ENCODE assay signal across 8 mouse cellular contexts in genomic region chr11:58008013-58008412, GRCm38 (mm10). TPM values are rescaled to one million over a fixed set of nuclear protein-coding genes. Genes with fewer than 3 reads are reported as not detected.
DNase-seq lines count a peak whose midpoint lies in the region; ATAC-seq and TF ChIP-seq lines count a peak whose summit lies in the region.

No protein-coding gene starts in this region.

- TF ChIP-seq CTCF in layer of hippocampus, adult 2 months (conservative IDR thresholded peaks at IDR 0.05) = no peak
- TF ChIP-seq CTCF in hindbrain, postnatal 0 days (IDR thresholded peaks at IDR 0.05; ENCODE audit: low read depth) = no peak
- TF ChIP-seq CTCF in midbrain, postnatal 0 days (IDR thresholded peaks at IDR 0.05) = no peak

- peak overlapping the region; percentile 64 for H3K4me3 ChIP-seq in layer of hippocampus, adult 2 months
- H3K4me3 ChIP-seq in embryonic facial prominence, embryonic 10.5 days = peak overlapping the region; percentile 99
- H3K4me3 ChIP-seq in hindbrain, postnatal 0 days (ENCODE audit: low read length) = peak overlapping the region; percentile 94
- peak overlapping the region; percentile 96 for H3K4me3 ChIP-seq in midbrain, postnatal 0 days (ENCODE audit: low read depth, low read length)

- peak overlapping the region; percentile 94 for H3K4me2 ChIP-seq in hindbrain, postnatal 0 days (ENCODE audit: low read depth, low read length)
- H3K4me2 ChIP-seq in midbrain, postnatal 0 days (ENCODE audit: low read depth, low read length, poor library complexity, severe bottlenecking) = peak overlapping the region; percentile 91

- H3K4me1 ChIP-seq in embryonic facial prominence, embryonic 10.5 days = peaks cover 28% of the 10 kb centered on the region
- peaks cover 10% of the 10 kb centered on the region for H3K4me1 ChIP-seq in hindbrain, postnatal 0 days (ENCODE audit: insufficient read depth, low read length)
- H3K4me1 ChIP-seq in midbrain, postnatal 0 days (ENCODE audit: insufficient read depth, low read length) = peaks cover 11% of the 10 kb centered on the region; the same call in 1 of the 2 replicates

- H3K9ac ChIP-seq in hindbrain, postnatal 0 days (replicated peaks; ENCODE audit: low read length) = peak overlapping the region; percentile 94
- H3K9ac ChIP-seq in midbrain, postnatal 0 days (replicated peaks; ENCODE audit: low read length, poor library complexity, severe bottlenecking) = peak overlapping the region; percentile 67

- H3K27me3 ChIP-seq in embryonic facial prominence, embryonic 10.5 days (replicated peaks; ENCODE audit: low read depth, poor library complexity, severe bottlenecking) = no peaks in the 10 kb centered on the region
- no peaks in the 10 kb centered on the region for H3K27me3 ChIP-seq in hindbrain, postnatal 0 days (ENCODE audit: insufficient read depth, low read length)
- H3K27me3 ChIP-seq in midbrain, postnatal 0 days (ENCODE audit: insufficient read depth, low read length) = no peaks in the 10 kb centered on the region

- no peaks in the 10 kb centered on the region for H3K36me3 ChIP-seq in embryonic facial prominence, embryonic 10.5 days (replicated peaks)
- H3K36me3 ChIP-seq in hindbrain, postnatal 0 days (ENCODE audit: insufficient read depth, low read length) = no peaks in the 10 kb centered on the region
- no peaks in the 10 kb centered on the region for H3K36me3 ChIP-seq in midbrain, postnatal 0 days (ENCODE audit: insufficient read depth, low read length)

- ATAC-seq in hindbrain, postnatal 0 days = no peak
- ATAC-seq in midbrain, postnatal 0 days (ENCODE audit: low FRiP score) = no peak

- H3K9me3 ChIP-seq in embryonic facial prominence, embryonic 10.5 days = no peaks in the 10 kb centered on the region
- no peaks in the 10 kb centered on the region for H3K9me3 ChIP-seq in hindbrain, postnatal 0 days (ENCODE audit: low read length)
- H3K9me3 ChIP-seq in midbrain, postnatal 0 days (ENCODE audit: low read length) = no peaks in the 10 kb centered on the region

- DNase-seq in layer of hippocampus, adult 2 months (ENCODE audit: low spot score in 2 of 2) = no peak
- DNase-seq in layer of hippocampus, adult 18-20 months (ENCODE audit: low spot score in 2 of 2) = no peak
- DNase-seq in embryonic facial prominence, embryonic 10.5 days (ENCODE audit: low spot score) = no peak
- DNase-seq in hindbrain, postnatal 0 days (ENCODE audit: low spot score) = no peak
- DNase-seq in midbrain, postnatal 0 days (ENCODE audit: low spot score) = no peak
- no peak for DNase-seq in cerebellum, adult 18-20 months
- no peak for DNase-seq in frontal cortex, postnatal 14 days (ENCODE audit: low spot score in 2 of 2)
- no peak for DNase-seq in kidney, adult 11 months

- peak overlapping the region; percentile 98 for H3K27ac ChIP-seq in layer of hippocampus, adult 2 months
- H3K27ac ChIP-seq in embryonic facial prominence, embryonic 10.5 days (replicated peaks) = peak overlapping the region; percentile 89
- peak overlapping the region; percentile 94 for H3K27ac ChIP-seq in hindbrain, postnatal 0 days
- H3K27ac ChIP-seq in midbrain, postnatal 0 days (ENCODE audit: low read depth, low read length) = peak overlapping the region; percentile 89

- WGBS in embryonic facial prominence, embryonic 10.5 days = 20% methylated on average over 5 of the region's 5 CpGs
- 20% methylated on average over 5 of the region's 5 CpGs for WGBS in hindbrain, postnatal 0 days
- WGBS in midbrain, postnatal 0 days = 24% methylated on average over 5 of the region's 5 CpGs

RNA-seq across cellular contexts. Expression of gene Larp1, which starts 0.9 kb away (rescaled TPM):
- 10 to 100 TPM; 91.1 to 92.8 TPM for total RNA-seq in layer of hippocampus, adult 2 months (2021)
- total RNA-seq in layer of hippocampus, adult 18-20 months (2021) = 10 to 100 TPM; 89.7 to 90.3 TPM
- 17.2 and 18.6 TPM in 2 replicates for polyA plus RNA-seq in embryonic facial prominence, embryonic 10.5 days (2016; fragmentation: Nextera tagmentation; extraction: Ambion mirVana)
- 41.0 and 42.9 TPM in 2 replicates for total RNA-seq in hindbrain, postnatal 0 days (2014; rRNA removed)
- 14.9 and 15.0 TPM in 2 replicates for polyA plus RNA-seq in hindbrain, postnatal 0 days (2015; fragmentation: Nextera tagmentation; extraction: Ambion mirVana)
- total RNA-seq in midbrain, postnatal 0 days (2014; rRNA removed) = 51.8 and 53.1 TPM in 2 replicates
- 14.7 and 15.7 TPM in 2 replicates for polyA plus RNA-seq in midbrain, postnatal 0 days (2015; fragmentation: Nextera tagmentation; extraction: Ambion mirVana)
